Mouse (Mus musculus) urinary bladder, postnatal 25 days (tissue): ENCODE results near the gene Pax9.

Experiments
- DNase-seq: peaks from one replicate; pipeline ENCODE4 v3.0.0; 2022; ENCODE audit warnings: low spot score

Gene Pax9

DNA sequence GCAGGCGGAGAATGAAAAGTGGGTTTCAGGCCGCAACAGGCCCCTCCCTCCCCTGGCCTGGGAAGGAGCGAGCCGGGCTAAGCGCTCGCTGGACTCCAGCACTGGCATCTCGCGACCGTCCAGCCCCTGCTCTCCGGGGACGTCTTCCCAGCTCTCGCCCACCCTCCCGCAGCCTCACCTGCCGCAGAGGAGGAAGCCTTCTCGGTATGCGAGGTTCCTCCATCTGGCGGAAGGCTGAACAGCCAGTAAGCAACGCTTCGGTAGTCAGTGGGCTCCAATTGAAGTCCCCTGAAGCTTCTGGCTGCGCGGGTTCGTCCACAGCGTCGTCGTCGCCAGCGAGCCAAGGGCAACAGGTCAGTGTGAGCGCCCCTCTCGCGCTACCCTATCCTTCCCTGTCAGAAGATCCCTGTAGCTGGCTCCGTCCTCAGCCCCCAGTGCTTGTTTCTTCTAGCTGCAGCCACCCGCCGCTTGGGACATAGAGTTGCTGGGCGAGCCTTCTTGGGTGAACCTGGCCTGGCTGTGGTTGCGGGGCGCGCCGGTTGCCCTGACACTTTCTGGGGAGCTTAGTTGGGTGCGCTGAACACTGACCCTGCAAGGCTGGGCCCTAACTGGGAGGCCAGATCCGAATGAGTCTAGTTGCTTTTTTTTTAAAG, at the start of gene Pax9:
Pax9 (plus strand) TSS at position 341 of the 653 bp plus-strand sequence.
- no peak for DNase-seq

DNA sequence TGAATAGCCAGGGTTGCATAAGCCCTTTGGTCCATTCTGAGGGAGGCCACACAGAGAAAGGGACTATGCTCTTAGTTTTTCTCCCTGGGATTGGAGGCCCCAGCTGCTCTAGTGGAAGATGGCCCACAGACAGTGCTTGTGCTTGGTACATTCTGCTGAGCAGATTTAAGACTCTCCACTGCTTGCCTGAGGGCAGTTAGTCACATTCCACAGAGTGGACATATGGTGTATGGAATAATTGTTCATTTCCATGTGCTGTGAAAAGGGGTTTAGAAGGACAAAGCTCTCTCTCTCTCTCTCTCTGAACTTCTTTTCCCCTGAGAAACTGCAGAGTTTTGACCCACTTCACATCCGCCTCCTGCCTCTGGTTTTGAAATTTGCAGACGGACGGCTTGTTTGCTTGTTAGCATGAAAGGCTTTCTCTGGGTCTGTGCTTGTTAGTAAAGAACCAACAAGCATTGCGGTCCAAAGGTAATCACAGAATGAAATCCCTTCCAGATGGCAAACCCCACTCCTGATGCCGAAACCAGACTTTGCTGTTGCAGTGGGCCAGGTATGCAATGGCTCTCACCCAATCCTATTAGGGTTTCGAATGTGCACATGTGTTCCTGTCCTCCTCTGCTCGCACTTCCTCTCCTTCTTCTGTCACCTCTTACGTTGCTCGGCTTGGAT, 22.0 kb upstream of the Pax9 start:
- DNase-seq: no peak

DNA sequence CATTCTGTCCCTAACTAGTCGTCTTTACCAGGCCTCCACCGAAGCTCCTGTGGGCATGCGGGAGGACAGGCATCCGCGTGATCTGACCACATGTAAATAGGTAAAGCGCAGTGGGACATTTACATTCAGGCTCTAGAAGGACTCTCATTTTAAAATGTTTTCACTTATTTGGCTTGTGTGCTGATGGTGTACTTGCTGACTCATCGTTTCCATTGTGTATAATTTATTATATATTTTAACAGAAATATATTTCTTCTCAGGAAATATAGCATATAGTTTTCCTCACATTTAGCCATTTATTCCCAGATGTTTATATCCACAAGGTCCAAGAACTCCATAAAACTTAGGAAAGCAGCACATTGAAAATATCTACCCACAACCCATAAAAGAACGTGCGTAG, 20.8 kb upstream of the Pax9 start:
- DNase-seq: no peak

DNA sequence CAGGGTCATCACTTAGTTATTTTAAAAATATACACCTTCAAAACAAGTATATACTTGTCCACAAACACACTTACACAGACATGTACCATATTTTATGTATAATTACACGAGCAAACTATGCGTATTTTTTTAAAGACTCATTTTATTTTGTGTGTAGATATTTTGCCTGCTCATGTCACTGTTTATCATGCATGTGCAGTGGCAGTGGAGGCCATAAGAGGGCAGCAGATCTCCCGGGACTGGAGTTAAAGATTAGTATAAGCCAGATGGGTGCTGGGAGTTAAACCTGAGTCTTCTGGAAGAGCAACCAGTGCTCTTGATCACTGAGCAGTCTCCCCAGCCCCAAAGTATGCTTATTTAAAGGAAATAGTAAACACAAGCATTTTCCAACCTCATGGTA, 16.8 kb upstream of the Pax9 start:
- no peak for DNase-seq

DNA sequence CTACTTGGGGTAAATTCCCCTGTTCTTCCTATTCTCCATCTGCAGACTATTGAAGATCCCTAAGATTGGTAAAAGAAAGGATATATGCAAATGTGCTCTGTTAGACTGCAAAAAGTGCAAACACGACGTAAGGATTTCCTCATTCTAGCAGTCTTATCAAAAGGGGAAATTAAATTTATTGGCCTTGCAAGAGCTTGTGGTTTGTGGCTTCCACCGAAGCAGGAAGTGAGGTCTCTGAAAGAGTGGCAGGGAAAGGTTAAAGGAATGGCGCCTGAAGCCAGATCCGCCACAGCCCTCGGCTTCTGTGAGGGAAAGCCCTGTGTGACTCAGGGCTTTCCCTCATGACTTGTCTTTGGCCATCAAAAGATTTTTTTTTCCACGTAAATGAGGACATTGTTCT, 13.9 kb upstream of the Pax9 start:
- DNase-seq: no peak

DNA sequence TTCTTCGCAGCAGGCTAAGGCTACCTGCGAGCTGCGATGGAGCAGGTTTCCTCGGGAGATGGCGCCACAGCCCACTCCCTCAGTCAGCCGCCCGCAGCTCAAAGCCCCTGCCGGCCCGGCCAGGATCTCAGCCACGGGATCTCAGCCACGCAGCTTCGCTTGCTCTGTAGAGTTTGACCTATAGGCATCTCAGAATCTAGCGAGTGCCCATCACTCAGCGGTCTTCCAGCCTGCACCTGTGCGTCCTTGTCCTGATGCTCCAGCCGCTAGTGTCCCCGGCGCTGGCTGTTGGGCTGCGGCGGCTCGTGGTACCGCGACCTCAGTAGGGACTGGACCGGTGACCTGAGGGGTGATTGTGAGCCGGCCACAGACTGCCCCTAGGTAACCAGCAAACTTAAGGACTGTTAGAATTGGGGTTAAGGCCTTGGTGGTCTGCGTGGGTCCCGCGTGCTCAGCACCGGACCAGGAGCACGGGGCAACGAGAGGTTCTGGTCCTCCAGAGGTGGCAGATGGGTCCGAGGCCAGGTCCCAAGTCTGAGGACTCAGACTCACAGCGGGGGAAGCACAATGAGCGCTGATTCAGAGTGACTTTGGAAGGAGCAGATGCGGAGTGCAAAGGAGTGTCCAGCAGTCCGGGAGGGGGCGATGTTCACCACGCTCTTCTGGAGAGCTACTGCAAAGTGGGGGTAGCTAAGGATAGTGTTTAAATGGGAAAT, 10.3 kb upstream of the Pax9 start:
- DNase-seq: no peak

DNA sequence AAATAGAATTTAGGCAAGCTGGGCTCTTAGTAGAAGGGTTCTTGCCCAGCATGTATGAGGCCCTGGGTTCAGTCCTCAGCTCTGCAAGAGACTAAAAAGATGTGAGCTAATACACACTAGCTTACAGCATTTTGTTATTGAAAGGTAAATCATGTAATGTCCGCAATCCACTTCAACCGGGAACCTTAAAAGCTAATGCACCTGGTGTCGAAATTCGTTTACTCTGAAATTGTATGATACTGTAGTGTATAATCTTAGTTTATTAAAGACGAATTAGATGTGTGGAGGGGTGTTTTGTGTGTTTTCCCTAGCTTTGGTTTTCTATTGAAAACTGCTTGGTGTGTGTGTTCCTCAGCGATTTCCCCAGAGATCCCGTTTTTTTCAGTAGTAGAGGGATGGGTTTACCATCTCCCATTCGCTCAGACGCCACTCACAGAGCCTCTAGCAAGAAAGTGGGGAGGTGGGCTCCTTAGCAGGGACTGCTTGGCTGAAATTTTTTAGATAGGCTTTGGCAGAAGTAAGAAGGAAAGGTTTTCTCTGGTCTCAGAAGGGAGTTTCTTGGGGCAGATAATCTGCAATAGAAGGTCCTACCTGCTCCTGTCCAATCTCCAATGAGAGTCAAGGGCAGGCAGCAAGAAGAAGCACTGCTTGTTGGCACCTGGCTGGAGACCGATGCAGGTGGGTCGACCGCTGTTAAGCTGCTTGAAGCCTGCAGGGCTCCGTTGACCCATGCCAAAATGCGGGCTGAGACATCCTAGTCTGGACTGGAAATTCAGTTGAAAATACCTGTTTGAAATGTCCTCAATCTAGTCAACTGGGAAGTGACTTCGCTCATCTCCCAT, 3.7 kb upstream of the Pax9 start:
- DNase-seq: no peak

DNA sequence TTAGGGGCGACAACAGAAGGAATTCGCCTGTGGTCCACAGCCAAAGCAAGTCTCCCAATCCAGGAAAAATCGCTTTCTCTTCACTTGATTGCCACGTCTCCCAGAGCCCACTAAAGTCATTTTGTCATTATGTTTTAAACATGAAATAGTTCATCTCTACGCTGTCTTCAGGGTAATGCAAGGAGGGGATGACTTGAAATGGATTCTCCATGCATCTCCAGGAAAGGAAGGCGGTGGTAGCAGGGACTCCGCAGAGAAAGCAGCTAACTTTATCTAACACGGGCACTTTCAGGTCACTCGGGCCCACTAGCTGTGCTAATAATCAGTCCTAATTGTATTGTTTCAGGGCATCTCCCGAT, 3.1 kb upstream of the Pax9 start:
- DNase-seq: no peak

DNA sequence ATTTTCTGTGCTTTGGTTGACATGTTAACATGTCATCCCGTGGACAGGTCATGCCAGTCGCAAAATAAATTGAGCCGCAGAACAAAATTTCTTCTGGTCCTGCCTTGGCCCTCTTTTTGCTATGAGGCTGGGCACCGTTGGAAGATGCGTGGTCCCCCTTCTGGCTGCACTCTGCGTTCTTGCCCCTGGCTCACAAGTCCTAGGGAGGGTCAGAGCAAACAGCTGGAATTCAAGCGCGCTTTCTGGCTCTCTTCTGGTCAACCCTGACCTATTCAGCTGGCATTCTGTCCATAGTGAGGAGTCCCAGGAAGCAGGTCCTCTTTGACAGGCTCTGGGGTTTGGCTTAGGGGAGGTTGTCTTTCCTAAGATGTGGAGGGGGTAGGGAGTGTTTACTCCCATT, 2.6 kb upstream of the Pax9 start:
- no peak for DNase-seq

DNA sequence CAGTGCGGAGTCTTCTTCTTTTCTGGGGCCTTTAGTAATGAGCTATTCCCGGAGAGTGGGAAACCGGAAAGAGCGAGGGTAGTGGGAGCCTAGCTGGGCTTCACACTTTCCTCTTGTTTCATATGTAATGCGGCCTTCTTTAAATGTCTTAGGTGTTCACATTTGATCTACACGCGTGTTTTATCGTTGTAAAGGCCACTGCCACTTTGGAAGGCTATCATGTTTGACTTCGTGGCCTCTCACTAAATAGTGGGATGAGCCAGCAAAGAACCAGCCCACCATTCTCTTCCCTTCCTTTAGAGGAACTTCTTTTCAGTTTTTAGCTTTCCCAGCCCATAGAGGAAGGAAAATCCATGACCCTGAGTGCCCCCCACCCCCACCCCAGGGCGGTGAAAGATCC, 2.2 kb upstream of the Pax9 start:
- DNase-seq: no peak

DNA sequence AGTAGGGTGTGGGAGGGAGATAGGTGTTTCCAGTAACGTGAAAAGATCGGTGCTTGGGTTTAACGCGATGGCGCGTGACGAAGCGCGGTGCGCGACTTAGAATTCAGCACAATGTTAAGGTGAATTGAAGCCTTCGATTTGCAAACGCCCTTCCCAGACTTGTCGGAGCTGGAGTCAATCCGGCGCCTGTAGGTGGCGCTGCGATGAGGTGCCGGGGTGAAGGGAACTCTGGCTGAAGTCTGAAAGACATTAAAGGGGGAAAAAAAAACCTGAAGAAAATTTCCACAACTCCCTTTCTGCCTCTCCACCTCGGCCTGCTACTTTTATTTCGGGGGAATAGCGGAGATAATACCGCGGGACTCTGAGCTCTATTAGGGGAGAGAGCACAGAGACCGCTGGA, 1.8 kb upstream of the Pax9 start:
- no peak for DNase-seq

DNA sequence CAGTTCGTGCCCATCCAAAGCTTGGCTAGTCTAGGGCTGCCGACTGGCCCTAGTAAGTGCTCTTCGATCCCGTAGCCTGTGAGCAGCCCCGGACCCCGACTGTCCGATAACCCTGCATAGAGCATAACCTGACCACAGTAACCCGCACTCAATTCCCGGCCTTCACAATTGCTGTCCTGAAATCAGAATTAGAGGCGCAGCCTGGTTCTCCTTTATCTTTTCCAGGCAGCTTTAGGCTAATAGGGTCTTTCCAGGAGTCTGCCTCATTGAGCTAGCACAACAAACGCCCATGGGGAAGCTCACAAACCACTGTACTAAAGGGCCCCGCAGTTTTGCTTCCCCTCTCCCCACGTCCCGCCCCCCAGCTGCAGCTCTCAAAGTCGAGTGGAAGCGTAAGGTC, 1.2 kb upstream of the Pax9 start:
- no peak for DNase-seq

DNA sequence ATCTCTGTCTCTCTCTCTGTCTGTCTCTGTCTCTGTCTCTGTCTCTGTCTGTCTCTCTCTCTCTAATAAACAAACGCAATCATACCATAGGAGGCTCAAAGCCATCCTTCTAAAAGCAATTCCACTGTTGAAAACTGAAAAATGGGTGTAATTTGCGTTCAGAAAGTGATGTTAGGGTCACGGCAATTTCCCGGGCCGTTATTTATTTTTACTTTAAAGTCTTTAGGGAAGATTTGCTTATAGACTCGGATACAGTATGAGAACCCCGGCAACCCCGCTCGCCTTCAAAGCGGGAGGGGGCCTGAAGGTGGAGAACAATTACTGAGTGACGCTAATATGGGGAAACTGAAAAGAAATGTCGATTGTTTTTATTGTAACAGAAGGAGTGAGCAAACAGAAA, 566 bp upstream of the Pax9 start:
- no peak for DNase-seq

DNA sequence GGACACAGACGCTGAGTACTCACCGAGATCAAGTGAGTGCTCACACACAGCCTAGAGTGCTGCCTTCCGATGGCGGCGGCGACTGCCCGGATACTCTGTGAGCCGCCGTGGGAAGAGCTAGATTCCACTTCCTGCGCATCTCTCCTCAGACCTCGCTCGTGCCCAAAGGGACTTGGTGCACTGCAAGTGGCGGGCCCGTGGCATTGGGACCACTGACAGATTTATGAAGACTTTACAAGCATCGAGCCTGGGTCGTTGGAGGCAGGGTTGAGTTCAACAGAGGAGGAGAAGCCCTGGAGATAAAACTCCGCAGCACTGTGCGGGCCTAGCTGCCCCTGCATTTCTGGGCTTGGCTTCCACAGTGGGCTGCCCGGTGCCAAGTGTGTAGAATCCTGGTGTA, 969 bp downstream of the Pax9 start:
- DNase-seq: no peak

DNA sequence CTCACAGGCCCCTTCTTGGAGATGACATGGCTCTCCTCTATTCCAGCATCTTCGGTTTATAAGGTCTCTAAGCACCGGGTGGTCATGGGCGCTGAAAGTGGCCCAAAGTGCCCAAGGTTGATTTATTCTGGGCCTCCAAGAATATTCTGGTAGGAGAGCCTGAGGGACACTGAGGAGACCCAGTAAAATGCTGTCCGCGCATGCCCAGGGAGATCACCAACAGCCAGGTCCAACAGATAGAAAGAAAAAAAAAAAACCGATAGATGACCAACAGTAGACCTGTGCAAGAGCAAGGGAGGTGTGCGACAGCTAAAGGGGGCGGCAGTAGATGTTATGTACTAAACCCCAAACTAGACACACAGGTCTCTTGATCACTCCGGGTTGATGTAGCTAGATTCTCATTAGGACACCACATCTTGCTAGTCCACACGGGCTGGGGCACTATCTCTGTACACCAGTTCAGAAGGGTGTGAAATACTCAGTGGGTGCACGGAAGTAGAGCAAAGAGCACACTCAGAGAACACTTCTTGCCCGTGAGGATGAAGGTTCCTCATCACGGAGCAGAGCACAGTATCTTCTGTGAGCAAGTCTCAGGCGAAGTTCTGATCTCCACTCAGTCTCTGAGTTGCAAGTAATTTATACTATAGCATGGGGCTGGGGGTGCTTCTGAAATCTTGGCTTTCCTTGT, 2.0 kb downstream of the Pax9 start:
- DNase-seq: no peak

DNA sequence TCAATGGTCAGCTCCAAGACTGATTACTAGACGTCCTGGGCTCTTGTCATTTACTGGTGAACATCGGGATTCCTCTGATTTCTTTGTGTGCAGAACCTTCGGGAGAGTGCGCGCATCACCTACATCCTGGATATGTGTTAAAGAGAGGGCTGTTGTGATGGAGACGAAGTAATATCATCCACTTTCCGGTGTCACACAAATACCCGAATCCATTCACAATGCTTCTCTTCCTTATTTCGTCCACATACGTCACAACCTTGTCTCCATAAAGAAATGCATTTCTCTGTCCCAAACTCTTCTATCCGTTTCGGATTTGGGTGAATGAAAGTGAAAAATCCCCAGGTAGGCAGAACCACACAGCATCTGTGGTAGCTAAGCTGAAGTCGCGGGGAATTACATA, 2.8 kb downstream of the Pax9 start:
- DNase-seq: no peak

DNA sequence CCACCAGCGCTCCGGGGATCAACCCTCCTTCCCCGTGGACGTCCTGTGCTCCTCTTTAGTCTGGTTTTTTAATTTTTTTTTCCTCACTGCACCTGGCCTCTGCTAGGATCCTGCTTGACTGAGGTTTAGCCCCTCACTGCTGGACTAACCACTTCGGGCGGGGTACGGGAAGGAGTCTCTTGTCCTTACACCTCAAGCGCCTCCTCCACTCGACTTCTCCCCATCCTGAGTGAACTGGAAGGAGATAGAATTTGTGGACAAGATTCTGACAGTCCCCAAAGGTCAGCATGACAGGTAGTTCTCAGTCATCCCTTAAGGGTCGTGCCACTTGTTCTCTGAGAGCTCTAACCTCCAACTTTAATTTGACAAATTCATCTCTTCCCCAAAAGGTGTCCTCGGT, 3.4 kb downstream of the Pax9 start:
- no peak for DNase-seq

DNA sequence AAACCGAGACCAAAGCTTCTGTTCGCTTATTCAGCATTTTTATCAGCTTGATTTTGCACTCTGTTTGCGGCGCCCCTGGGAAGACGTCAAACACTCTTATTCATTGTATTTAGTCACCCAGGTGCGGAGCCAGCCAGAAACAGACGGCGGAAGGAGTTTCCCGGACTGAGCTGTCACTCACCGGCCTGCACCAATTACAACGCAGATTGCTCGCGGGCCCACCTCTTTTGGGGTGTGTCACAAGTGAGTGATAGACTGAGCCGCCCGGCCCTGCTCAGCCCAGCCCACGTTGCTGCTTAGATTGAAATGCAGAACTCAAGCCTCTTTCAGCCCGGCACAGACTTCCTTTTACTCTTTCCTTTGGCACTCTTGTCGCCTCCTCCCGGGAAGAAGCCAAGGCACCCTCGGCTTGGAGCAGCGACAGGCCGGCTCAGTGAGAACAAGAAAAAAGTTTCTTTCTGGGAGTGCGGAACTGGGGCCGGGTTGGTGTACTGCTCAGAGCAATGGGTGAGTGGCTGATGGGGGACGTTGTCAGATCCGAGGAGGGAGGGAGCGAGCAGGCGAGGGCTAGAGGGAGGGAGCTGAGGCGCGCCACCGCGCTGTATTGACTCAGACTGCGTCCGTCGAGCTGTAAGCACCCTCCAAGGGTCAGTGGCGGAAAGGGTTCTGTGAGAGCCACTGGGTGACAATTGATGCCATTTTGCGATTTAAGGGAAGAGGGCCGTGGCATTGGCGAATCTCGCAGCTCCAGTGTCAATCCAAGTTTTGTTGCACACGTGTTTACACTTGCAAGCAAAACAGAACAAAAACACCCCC, 4.0 kb downstream of the Pax9 start:
- DNase-seq: peak; percentile 73

DNA sequence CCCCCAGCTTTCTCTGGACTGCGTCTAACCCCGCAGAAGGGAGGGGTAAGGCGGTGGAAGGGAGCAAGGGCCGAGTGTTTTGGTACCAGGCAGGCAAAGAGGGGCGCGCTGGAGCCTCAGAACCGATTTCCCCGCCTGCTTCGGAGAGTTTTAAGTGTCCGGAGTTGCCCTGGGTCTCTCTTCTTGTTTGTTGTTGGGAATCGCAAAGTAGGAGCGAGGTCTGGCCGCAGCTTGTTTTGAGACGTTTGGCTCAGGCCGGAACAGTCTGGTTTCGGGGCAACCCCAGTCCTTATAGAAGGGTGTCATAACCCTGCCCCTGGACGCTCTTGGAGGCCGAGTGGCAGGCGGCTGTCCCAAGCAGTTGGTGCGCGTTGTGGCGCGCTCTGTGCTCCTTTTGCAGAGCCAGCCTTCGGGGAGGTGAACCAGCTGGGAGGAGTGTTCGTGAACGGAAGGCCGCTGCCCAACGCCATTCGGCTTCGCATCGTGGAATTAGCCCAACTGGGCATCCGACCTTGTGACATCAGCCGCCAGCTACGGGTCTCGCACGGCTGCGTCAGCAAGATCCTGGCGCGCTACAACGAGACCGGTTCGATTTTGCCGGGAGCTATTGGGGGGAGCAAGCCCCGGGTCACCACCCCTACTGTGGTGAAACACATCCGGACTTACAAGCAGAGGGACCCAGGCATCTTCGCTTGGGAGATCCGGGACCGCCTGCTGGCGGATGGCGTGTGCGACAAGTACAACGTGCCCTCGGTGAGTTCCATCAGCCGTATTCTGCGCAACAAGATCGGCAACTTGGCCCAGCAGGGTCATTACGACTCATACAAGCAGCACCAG, 4.8 kb downstream of the Pax9 start:
- no peak for DNase-seq

DNA sequence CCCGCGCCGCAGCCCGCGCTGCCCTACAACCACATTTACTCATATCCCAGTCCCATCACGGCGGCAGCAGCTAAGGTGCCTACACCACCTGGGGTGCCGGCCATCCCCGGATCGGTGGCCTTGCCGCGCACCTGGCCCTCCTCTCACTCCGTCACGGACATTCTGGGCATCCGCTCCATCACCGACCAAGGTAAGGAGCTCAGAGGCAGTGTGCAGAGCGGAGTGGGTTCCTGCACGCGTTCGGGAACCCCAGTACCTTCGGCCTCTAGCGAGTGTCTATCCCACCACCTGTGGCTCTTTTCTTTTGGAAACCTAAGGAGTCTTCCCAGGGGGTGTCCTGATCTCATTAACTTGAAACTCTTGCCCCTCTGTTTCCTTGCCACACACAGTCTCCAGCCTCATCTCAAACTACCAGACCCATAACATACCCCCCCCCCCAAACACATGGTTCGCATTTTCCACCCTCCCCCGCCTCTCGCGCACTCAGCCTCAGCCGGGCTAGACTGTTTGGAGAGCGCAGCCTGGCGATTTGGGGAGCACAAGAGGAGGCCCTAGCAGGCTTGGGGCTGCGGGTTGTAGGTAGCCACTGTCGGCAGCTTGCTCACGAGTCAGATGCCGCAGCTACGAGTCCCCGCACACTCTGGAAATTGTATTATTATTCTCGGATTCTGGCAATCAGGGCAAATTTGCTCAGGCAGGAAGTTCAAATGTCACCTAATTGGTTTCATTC, 5.6 kb downstream of the Pax9 start:
- DNase-seq: no peak
